Mouse (Mus musculus) CD4-positive, CD25-positive, alpha-beta regulatory T cell, adult 2 months (primary cell): ENCODE measurements at regions not wholly inside any gene's neighbourhood (a gene's known extent, or its start where the extent isn't known, plus 50 kb on each side); places are given as distances from the start of the nearest gene placed in this dataset.

Experiments used
- DNase-seq: peaks from one replicate; pipeline ENCODE4 v3.0.0-alpha.2; 2012; ENCODE audit warnings: low read depth, low spot score

- DNase-seq, result no peak
Observed at GRCm38 (mm10) chr1:91611281-91611680, 70.9 kb downstream of the Asb1 start.

- no peak for DNase-seq
Observed at GRCm38 (mm10) chr1:91611694-91612093, 71.3 kb downstream of the Asb1 start.

DNA sequence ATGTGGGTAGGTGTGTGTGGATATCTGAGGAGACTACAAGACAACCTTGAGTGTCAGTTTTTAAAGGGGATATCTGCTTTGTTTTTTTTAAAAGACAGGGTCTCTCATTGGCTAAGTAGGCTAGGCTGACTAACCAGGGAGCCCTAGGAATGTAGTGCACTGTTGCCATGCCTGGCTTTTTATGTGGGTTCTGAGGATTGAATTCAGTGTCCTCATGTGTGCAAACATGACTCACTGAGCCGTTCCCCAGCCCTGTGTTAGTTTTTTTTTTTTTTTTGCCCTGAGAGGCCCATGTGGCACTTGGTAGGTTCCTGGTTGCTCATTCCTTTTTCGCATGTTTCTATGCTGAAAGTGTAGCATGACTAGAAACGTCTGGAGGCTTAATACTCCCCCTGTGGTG, 72.6 kb downstream of the Asb1 start:
- no peak for DNase-seq

DNA sequence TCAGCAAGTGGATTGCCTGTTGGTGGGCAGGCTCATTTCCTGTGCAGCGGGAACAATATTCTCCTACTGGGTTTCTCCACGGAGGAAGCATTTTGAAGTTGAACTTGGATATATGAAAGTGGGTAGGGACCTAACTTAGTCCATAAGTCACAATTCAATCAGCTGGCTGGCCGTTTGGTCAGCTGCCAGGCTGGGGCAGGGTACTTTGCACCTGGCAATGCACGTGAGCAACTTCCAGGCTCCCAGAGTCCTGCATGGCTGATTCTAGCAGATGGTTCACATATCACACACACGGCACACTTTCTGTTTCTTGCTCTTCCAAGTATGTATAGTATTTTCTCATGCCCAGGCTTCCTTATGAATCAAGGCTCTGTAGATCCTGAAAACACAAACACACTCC, 75.1 kb downstream of the Asb1 start:
- no peak for DNase-seq

DNA sequence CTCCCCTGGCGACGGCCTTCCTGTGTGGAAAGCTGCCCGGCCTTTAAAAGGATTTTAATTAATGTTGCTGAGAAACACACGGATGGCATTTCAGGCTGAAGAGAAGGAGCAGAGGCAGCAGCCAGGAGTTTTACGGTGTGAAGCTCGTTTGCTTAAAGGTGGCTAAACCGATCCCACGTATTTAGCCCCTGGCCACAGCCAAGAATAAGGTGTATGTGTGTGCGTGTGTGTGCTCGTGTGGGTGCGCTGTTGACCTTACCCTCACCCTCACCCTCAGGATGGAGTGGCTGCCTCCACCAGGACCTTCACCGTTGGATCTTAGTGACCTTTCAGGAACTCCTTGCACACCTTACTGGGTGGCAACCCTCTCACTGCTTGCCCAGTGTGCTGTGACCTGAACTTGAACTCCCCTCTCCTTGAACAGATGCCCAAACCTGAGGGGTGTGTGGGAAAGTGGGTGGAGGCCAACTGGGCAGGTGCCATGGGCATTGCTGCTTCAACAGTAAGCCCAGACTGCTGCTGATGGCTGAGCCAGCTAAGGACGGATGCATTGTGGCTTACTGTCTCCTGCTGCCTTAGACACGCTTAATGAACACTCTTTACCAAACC, 78.3 kb downstream of the Asb1 start:
- no peak for DNase-seq

GRCm38 (mm10) chr1:91621141-91621540, 80.8 kb downstream of the Asb1 start:
- DNase-seq, result no peak

GRCm38 (mm10) chr1:91622874-91623273, 82.5 kb downstream of the Asb1 start:
- DNase-seq, result no peak

GRCm38 (mm10) chr1:91624028-91624427, 83.7 kb downstream of the Asb1 start:
- no peak for DNase-seq

- no peak for DNase-seq
Observed at GRCm38 (mm10) chr1:91624531-91625300, 84.4 kb downstream of the Asb1 start.

DNA sequence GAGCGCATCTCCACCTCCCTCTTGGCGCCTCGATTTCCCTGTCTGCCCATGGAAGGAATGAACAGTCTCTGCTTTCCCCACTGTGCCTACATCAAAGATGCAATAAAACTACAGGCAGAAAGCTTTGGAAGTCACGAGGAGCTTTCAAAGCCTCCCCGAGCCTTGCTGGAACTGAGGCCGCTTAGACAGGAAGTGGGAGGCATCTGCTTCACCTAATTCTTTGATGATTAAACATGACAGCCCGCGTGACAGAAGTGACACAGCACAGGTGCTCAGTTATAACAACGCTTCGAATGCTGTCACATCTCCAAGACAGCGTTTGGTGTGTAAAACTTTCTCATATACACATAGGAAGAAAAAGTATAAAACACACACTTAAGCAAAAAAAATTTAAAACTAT, 85.7 kb downstream of the Asb1 start:
- peak; percentile 33 for DNase-seq

DNA sequence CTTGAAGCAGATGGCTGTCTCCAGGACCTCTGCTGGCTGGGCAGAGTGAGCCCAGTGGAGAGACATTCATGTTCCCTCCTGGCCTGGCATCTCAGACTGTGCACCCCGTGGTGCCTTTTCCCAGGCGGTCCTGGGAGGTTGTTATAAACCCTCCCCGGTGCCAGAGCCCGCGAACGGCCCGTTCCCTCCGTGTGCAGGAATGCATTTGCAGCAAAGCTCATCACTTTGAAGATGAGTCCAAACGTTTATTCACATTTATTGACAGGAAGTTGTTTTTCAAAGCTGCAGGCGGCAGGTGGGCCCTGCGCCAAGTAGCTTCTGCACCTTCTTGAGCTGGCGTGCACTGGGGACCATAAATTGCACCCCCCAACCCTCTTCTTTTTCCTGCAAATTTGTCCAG, 89.9 kb downstream of the Asb1 start:
- DNase-seq, result no peak

- DNase-seq, result no peak
Observed at GRCm38 (mm10) chr1:91630871-91631410, 90.6 kb downstream of the Asb1 start.

- no peak for DNase-seq
Observed at GRCm38 (mm10) chr1:91632906-91633493, 92.7 kb downstream of the Asb1 start.

DNA sequence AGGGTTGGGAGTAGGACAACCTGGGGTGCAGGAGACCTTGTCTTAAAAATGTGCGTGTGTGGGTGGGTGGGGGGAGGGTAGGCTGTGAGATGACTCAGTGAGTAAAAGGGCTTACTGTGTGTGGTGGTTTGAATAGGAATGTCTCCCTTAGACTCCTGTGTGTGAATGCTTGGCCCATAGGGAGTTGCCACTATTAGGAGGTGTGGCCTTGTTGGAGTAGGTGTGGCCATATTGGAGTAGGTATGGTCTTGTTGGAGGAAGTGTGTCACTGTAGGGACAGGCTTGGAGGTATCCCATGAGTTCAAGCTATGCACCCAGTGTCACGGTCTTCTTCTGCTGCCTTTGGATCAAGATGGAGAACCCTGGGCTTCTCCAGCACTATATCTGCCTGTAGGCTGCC, 96.2 kb downstream of the Asb1 start:
- no peak for DNase-seq

DNA sequence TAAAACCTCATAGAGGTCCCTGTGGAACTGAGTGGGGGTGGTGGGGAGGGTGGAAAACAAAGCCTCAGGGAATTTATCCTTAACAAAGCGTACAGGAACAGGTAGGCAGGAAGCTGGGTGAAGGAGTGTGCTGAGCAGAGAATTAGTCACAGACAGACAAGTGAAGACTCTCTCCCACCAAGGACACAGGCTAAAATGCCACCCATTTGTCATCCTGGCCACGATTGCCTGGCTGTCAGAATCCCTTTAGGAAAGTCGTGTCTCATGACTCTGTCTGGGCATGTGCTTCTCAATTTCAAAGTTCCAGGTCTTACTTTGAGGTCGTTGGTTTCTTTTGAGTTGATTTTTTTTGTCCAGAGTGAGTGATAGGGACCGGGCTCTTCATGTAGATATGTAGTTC, 100.2 kb downstream of the Asb1 start:
- DNase-seq, result no peak

DNA sequence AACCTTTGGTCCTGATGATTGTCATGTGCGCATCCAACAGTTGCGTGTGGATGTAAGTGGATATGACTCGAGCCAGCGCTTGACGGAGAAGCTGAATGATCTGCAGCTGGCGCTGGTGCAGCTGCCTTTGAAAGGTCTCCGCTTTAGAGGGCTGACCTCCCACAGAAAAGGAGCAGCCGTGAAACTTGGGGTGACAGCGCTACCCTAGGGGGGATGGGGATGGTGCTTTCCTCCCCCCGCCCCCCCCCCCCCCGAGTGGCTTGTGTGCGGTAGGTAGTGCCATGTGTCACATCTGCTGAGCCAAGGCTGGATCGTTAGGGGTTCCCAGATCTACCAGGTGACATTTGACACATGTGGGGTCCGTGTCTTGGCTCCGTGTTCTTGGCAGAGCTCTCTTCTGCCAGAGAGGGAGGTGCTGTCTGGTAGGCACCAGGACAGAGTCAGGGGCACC, 118.7 kb downstream of the Asb1 start:
- DNase-seq, result no peak

- no peak for DNase-seq
Observed at GRCm38 (mm10) chr1:91659486-91659885, 119.1 kb downstream of the Asb1 start.

DNA sequence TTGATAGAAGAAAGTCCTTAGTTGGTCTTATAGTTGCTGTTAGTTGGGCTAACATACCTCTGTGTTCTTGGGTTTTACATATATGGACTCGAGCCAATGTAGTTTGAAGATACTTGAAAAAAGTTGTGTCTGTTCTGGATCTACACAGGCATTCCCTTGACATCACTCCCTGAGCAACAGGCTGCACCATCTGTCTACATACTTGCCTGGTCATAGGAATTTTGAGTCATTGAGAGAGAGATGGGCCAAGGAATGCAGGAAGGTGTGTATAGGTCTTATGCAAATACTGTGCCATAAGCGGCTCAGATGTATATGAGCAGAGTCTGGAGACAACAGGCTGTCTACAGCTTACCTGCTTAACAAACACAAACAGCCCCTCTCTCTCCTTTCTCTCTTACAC, 122.9 kb downstream of the Asb1 start:
- no peak for DNase-seq

- peak; percentile 11 for DNase-seq
Observed at GRCm38 (mm10) chr1:91664622-91665021, 124.3 kb downstream of the Asb1 start.

DNA sequence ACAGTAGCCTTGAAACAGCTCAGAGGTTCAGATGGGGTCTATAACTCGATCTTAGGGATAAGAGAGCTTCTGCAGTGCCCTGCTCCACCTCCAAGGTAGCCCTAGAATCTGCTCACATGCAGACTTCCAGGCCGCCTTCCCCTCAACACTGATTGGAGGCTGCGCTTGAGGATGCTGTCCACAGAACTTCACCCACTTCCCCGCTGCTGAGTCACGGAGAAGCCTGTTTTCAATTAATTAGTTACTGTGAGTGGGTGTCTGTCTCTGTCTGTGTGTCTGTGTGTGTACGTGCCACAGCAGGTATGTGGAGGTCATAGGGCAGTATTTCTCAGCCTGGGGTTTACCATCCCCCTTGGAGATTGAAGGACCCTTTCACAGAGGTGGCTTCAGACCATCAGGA, 128.2 kb downstream of the Asb1 start:
- DNase-seq, result no peak

DNA sequence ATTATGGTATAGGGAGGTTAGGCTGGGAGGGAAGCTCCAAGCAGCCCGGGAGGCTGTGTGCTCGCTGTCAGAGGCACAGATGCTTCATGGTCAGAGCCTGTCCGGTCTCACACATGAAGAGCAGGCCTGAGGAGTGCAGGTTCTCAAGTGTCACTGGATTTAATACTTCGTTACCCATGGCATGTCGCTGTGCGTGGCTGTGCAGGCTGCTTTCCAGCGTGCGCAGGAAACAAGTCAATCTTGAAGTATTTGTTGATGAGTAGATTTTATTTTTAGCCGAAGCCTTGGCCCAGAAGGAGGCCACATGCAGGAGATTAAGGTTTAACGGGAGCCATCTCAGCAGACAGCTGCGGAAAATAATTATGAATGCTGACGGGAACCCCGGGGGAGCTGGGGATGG, 130.3 kb upstream of the Twist2 start:
- no peak for DNase-seq

DNA sequence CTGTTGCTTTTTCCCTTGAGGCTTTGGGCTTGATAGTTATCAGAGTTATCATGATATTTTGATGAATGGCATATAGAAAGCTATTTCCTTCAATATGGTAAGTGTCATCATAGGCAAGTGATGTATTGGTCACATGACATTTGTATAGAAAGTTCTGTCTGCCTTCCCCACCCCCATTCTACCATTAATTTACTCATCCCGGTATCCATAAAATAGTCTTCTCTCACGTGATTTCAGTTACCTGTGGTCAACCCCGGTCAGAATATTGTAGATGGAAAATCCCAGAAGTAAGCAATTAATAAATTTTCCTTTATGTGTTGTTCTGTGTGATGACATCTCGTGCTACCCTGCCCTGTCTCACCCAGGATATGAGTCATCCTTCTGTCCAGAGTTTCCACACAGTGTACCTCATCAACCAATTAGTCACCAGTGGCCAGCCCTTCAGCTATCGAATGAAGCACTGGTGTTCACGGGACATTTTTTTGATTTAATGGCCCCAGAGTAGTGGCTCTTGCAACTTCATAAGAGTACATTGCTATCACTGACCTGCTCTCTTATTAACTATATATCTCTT, 127.1 kb upstream of the Twist2 start:
- no peak for DNase-seq
